ENCODE assay signal across 1 mouse cellular context in the genomic region with DNA sequence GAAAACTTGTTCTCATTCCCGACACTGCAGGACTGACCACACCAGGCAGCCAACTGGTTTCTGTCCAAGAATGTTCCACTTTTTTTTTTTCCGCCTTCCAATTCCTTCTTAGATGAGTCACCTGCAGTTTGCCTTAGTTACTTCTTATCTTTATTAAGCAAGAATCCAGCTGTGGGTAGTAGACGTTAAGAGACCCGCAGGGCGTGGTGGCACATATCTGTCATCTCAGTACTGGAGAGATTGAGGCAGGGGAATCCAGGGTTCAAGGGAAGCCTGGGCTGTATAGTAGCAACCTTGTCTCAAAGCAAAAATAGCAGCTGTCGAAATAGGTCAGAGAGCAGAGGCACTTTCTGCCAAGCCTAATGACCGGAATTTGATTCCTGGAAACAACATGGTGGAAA.
TF ChIP-seq lines count a peak whose summit lies in the region.

No protein-coding gene starts in this region.

TF ChIP-seq in C2C12, 6 proteins besides CTCF, POLR2A, EP300 and RAD21 (continued from another document):
- TF ChIP-seq MYOD1 (IDR thresholded peaks at IDR 0.05; ENCODE audit: control insufficient read depth, insufficient read length, low read depth) = peak; percentile 74
- no peak for TF ChIP-seq USF1 (IDR thresholded peaks at IDR 0.05; ENCODE audit: low read depth)
- TF ChIP-seq CEBPB (IDR thresholded peaks at IDR 0.05; ENCODE audit: low read depth) = peak; percentile 91
- peak; percentile 34 for TF ChIP-seq MAX (IDR thresholded peaks at IDR 0.05)
- no peak for TF ChIP-seq MYOG (IDR thresholded peaks at IDR 0.05; ENCODE audit: control insufficient read depth, extremely low read depth, insufficient read length)
